Mouse (Mus musculus) embryonic fibroblast, embryonic 13.5 days (primary cell): ENCODE data around the gene Wdr76.

Experiments
- CTCF ChIP-seq: IDR thresholded peaks from 2 replicates; pipeline ENCODE4 v1.5.1; 2011; ENCODE audit warnings: mild to moderate bottlenecking, control low read depth, low read length, moderate library complexity, borderline replicate concordance; ENCODE audit not compliant: insufficient read depth
- POLR2A ChIP-seq: IDR thresholded peaks from 2 replicates; pipeline ENCODE4 v1.6.1; 2011; ENCODE audit warnings: low read depth, mild to moderate bottlenecking, control low read depth, low read length, moderate library complexity

GRCm38 (mm10) chr2:121511401-121511800, 4.9 kb downstream of the Wdr76 start:
- TF ChIP-seq CTCF (no peak), POLR2A (no peak)
